Mouse (Mus musculus) forebrain, embryonic 13.5 days (tissue): Measurements from ENCODE around the gene Taf13. TPM values are rescaled to one million over a fixed set of nuclear protein-coding genes. Genes with fewer than 3 reads are reported as not detected.

Source experiments
- ATAC-seq: fragments of 200-750 bp; cut with Nextera tagmentation; 2 replicates; pipeline ENCODE4 v1.8.0; 2017
- H3K27ac ChIP-seq: fragments of 300-500 bp; sonication (generic); 2 replicates; pipeline ENCODE4 v1.5.1; 2015; ENCODE audit warnings: inconsistent platforms, mild to moderate bottlenecking, moderate library complexity
- H3K27me3 ChIP-seq: fragments of 300-500 bp; sonication (generic); 2 replicates; pipeline ENCODE4 v1.6.1; 2015; ENCODE audit warnings: mild to moderate bottlenecking, inconsistent platforms
- H3K36me3 ChIP-seq: fragments of 300-500 bp; sonication (generic); 2 replicates; pipeline ENCODE4 v1.6.1; 2015; ENCODE audit warnings: mild to moderate bottlenecking, inconsistent platforms; ENCODE audit not compliant: poor library complexity, severe bottlenecking
- H3K4me1 ChIP-seq: fragments of 300-500 bp; sonication (generic); 2 replicates; pipeline ENCODE4 v1.6.1; 2015; ENCODE audit warnings: inconsistent platforms
- H3K4me2 ChIP-seq: fragments of 300-500 bp; sonication (generic); 2 replicates; pipeline ENCODE4 v1.6.1; 2015; ENCODE audit warnings: inconsistent platforms, mild to moderate bottlenecking, moderate library complexity
- H3K4me3 ChIP-seq: fragments of 300-500 bp; sonication (generic); 2 replicates; pipeline ENCODE4 v1.5.1; 2015; ENCODE audit warnings: mild to moderate bottlenecking, inconsistent platforms
- H3K9ac ChIP-seq: fragments of 300-500 bp; sonication (generic); 2 replicates; pipeline ENCODE4 v1.6.1; 2015; ENCODE audit warnings: mild to moderate bottlenecking, inconsistent platforms
- H3K9me3 ChIP-seq: fragments of 300-500 bp; sonication (generic); replicated peaks from 2 replicates; pipeline ENCODE4 v1.6.1; 2016; ENCODE audit warnings: inconsistent platforms
- WGBS: fragments of 180-500 bp; shearing (Covaris S2); methylation state at CpG from one replicate; pipeline ENCODE4 v1.1.7; 2015; 5-methylcytosine and 5-hydroxymethylcytosine counted together
- polyA plus RNA-seq: library from polyadenylated mRNA; unstranded; fragments of >200 nt; fragmentation: Nextera tagmentation; extraction: Ambion mirVana; gene quantifications from 2 replicates; pipeline ENCODE4 v1.2.1, GENCODE M21; 2015

Gene Taf13
- 57.7 and 58.4 TPM in 2 replicates for polyA plus RNA-seq

- Histone ChIP-seq H3K4me1 (peaks cover 39% of the 10 kb centered on the region), H3K9me3 (no peaks in the 10 kb centered on the region), H3K9ac (peak within 1 kb of the TSS; percentile 79), H3K4me3 (peak within 1 kb of the TSS; percentile 66), H3K27me3 (no peaks in the 10 kb centered on the region), H3K27ac (peak within 1 kb of the TSS; percentile 20; the same call in 1 of the 2 replicates), H3K36me3 (no peaks in the 10 kb centered on the region), H3K4me2 (peak within 1 kb of the TSS; percentile 78)
- ATAC-seq = peak; percentile 97
- WGBS = 2% methylated on average over 42 of the region's 42 CpGs
Measured at GRCm38 (mm10) chr3:108571443-108572294, at the start of gene Taf13. Taf13 (plus strand) TSS chr3:108571698.

GRCm38 (mm10) chr3:108523415-108523814 lies 48.1 kb upstream of the Taf13 start:
- H3K9ac ChIP-seq = no peak overlapping the region
- peaks cover 2% of the 10 kb centered on the region; the same call in 1 of the 2 replicates for H3K9me3 ChIP-seq
- WGBS = 87% methylated on average over 4 of the region's 4 CpGs

GRCm38 (mm10) chr3:108528489-108528888 lies 43.0 kb upstream of the Taf13 start:
- WGBS = 93% methylated on average over 8 of the region's 8 CpGs
- no peak overlapping the region for H3K9ac ChIP-seq
- H3K4me2 ChIP-seq = no peak overlapping the region

More at GRCm38 (mm10) chr3:108523415-108523814, 48.1 kb upstream of the Taf13 start:
- H3K4me2 ChIP-seq = no peak overlapping the region
- no peak for ATAC-seq
- no peaks in the 10 kb centered on the region for H3K27me3 ChIP-seq
- H3K27ac ChIP-seq = no peak overlapping the region
- H3K36me3 ChIP-seq = no peaks in the 10 kb centered on the region
- H3K4me1 ChIP-seq = no peaks in the 10 kb centered on the region
- H3K4me3 ChIP-seq = no peak overlapping the region

GRCm38 (mm10) chr3:108533114-108533885 lies 38.2 kb upstream of the Taf13 start:
- no peak overlapping the region for H3K4me2 ChIP-seq
- H3K4me1 ChIP-seq = peaks cover 19% of the 10 kb centered on the region
- no peak overlapping the region for H3K9ac ChIP-seq
- peaks cover 18% of the 10 kb centered on the region for H3K27me3 ChIP-seq
- no peaks in the 10 kb centered on the region for H3K36me3 ChIP-seq
- no peak overlapping the region for H3K4me3 ChIP-seq
- 80% methylated on average over 9 of the region's 9 CpGs for WGBS
- no peak for ATAC-seq
- peaks cover 3% of the 10 kb centered on the region; the same call in 1 of the 2 replicates for H3K9me3 ChIP-seq
- no peak overlapping the region for H3K27ac ChIP-seq

More at GRCm38 (mm10) chr3:108528489-108528888, 43.0 kb upstream of the Taf13 start:
- peaks cover 4% of the 10 kb centered on the region; the same call in 1 of the 2 replicates for H3K9me3 ChIP-seq
- no peak for ATAC-seq
- H3K36me3 ChIP-seq = no peaks in the 10 kb centered on the region
- no peaks in the 10 kb centered on the region for H3K4me1 ChIP-seq
- H3K27me3 ChIP-seq = no peaks in the 10 kb centered on the region; the same call in 1 of the 2 replicates
- no peak overlapping the region for H3K4me3 ChIP-seq
- no peak overlapping the region for H3K27ac ChIP-seq

GRCm38 (mm10) chr3:108533951-108534350 lies 37.5 kb upstream of the Taf13 start, which contains the start of gene 1700013F07Rik:
1700013F07Rik (plus strand) TSS chr3:108534150.
- H3K9ac ChIP-seq = no peak within 1 kb of the TSS
- no peak within 1 kb of the TSS for H3K27ac ChIP-seq
- no peaks in the 10 kb centered on the region for H3K9me3 ChIP-seq
- WGBS = 87% methylated on average over 6 of the region's 6 CpGs
- ATAC-seq = no peak
- no peaks in the 10 kb centered on the region for H3K36me3 ChIP-seq
- H3K4me1 ChIP-seq = peaks cover 19% of the 10 kb centered on the region
- peaks cover 21% of the 10 kb centered on the region for H3K27me3 ChIP-seq
- no peak within 1 kb of the TSS for H3K4me3 ChIP-seq
- H3K4me2 ChIP-seq = no peak within 1 kb of the TSS

GRCm38 (mm10) chr3:108535896-108536516 lies 35.5 kb upstream of the Taf13 start:
- H3K9me3 ChIP-seq = no peaks in the 10 kb centered on the region
- WGBS = 4% methylated on average over 15 of the region's 15 CpGs
- peaks cover 19% of the 10 kb centered on the region for H3K4me1 ChIP-seq
- H3K36me3 ChIP-seq = no peaks in the 10 kb centered on the region
- peak overlapping the region; percentile 48; the same call in 1 of the 2 replicates for H3K27ac ChIP-seq
- peak overlapping the region; percentile 93 for H3K4me2 ChIP-seq
- peaks cover 21% of the 10 kb centered on the region for H3K27me3 ChIP-seq
- ATAC-seq = no peak
- H3K4me3 ChIP-seq = peak overlapping the region; percentile 54
- H3K9ac ChIP-seq = peak overlapping the region; percentile 70

GRCm38 (mm10) chr3:108536517-108537260 lies 34.8 kb upstream of the Taf13 start, which contains the start of gene 5330417C22Rik:
5330417C22Rik (minus strand) TSS chr3:108536536.
- peak within 1 kb of the TSS; percentile 70 for H3K9ac ChIP-seq

GRCm38 (mm10) chr3:108537303-108537702 lies 34.2 kb upstream of the Taf13 start:
- peak overlapping the region; percentile 37; the same call in 1 of the 2 replicates for H3K9ac ChIP-seq
- H3K27me3 ChIP-seq = peaks cover 21% of the 10 kb centered on the region
- H3K4me2 ChIP-seq = peak overlapping the region; percentile 58
- H3K36me3 ChIP-seq = no peaks in the 10 kb centered on the region
- peak overlapping the region; percentile 29 for H3K4me3 ChIP-seq
- H3K9me3 ChIP-seq = no peaks in the 10 kb centered on the region
- WGBS = 4% methylated on average over 17 of the region's 17 CpGs
- no peak overlapping the region; the same call in 1 of the 2 replicates for H3K27ac ChIP-seq
- H3K4me1 ChIP-seq = peaks cover 19% of the 10 kb centered on the region
- ATAC-seq = peak; percentile 74

More at GRCm38 (mm10) chr3:108536517-108537260, 34.8 kb upstream of the Taf13 start, which contains the start of gene 5330417C22Rik:
- WGBS = 2% methylated on average over 32 of the region's 35 CpGs
- H3K9me3 ChIP-seq = no peaks in the 10 kb centered on the region
- H3K4me3 ChIP-seq = peak within 1 kb of the TSS; percentile 54
- ATAC-seq = peak; percentile 95
- H3K27ac ChIP-seq = peak within 1 kb of the TSS; percentile 48
- H3K4me1 ChIP-seq = peaks cover 19% of the 10 kb centered on the region
- H3K4me2 ChIP-seq = peak within 1 kb of the TSS; percentile 93
- no peaks in the 10 kb centered on the region for H3K36me3 ChIP-seq
- peaks cover 21% of the 10 kb centered on the region for H3K27me3 ChIP-seq

- no peak overlapping the region for H3K9ac ChIP-seq
- no peak for ATAC-seq
Measured at GRCm38 (mm10) chr3:108542299-108542698, 29.2 kb upstream of the Taf13 start.

GRCm38 (mm10) chr3:108554111-108554561 lies 17.4 kb upstream of the Taf13 start:
- H3K9ac ChIP-seq = peak overlapping the region; percentile 98
- H3K4me3 ChIP-seq = peak overlapping the region; percentile 77
- ATAC-seq = peak; percentile 80
- H3K36me3 ChIP-seq = peaks cover 24% of the 10 kb centered on the region
- no peaks in the 10 kb centered on the region for H3K9me3 ChIP-seq
- peak overlapping the region; percentile 90 for H3K27ac ChIP-seq
- H3K4me1 ChIP-seq = peaks cover 6% of the 10 kb centered on the region
- WGBS = under 1% methylated on average over 32 of the region's 42 CpGs
- H3K4me2 ChIP-seq = peak overlapping the region; percentile 78
- no peaks in the 10 kb centered on the region for H3K27me3 ChIP-seq

More at GRCm38 (mm10) chr3:108542299-108542698, 29.2 kb upstream of the Taf13 start:
- Histone ChIP-seq H3K27me3 (0 out of 2 replicates have a peak, but pooled peaks cover 3% of the 10 kb centered on the region), H3K4me2 (no peak overlapping the region), H3K4me1 (0 out of 2 replicates have a peak, but pooled peaks cover 4% of the 10 kb centered on the region), H3K36me3 (no peaks in the 10 kb centered on the region), H3K27ac (no peak overlapping the region), H3K4me3 (no peak overlapping the region), H3K9me3 (no peaks in the 10 kb centered on the region)
- WGBS = 87% methylated on average over 11 of the region's 11 CpGs
